Mouse (Mus musculus) CD4-positive, CD25-positive, alpha-beta regulatory T cell, adult 4 months (primary cell): ENCODE data around the gene Slc5a4b. TPM values are rescaled to one million over a fixed set of nuclear protein-coding genes. Genes with fewer than 3 reads are reported as not detected.

Source experiments
- ATAC-seq: one replicate; pipeline ENCODE4 v1.8.0; 2017
- polyA plus RNA-seq, 2 experiments: library from polyadenylated mRNA; unstranded; fragments of 100-300 nt; shearing (Covaris generic); gene quantifications; one replicate each; pipeline ENCODE4 v1.2.1; 2017

Gene Slc5a4b
- polyA plus RNA-seq, 2 experiments from 2014 or later = 0.09 TPM; not detected in 1

- ATAC-seq = no peak
Observed at GRCm38 (mm10) chr10:76035277-76035676, 75.5 kb downstream of the Slc5a4b start.

DNA sequence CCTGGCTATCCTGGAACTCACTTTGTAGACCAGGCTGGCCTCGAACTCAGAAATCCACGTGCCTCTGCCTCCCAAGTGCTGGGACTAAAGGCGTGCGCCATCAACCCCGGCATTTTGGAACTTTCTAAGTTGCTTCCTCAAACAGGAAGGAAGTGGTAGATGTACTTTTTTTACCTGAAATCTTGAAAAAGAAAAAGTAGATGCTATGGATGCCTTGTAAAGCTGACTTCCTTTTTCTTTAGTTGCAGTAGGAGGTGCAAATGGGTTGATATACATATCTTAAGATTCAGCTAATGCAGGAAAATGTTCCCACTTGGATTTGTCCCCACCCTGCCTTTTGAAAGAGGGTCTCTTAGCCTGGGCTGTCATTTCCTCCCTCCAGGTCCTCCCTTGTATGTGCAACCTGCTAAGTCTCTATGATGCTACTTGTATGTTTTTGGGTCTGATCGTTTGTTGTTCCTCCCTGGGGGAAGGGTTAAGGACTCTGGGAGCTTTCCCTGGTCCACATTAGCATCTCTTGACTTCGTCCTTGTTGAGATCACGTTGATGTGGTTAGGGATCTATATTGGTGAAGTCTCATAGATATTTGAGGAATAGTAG lies 76.7 kb downstream of the Slc5a4b start:
- ATAC-seq = peak; percentile 26

GRCm38 (mm10) chr10:76033119-76033455 lies 77.7 kb downstream of the Slc5a4b start:
- peak; percentile 6 for ATAC-seq

DNA sequence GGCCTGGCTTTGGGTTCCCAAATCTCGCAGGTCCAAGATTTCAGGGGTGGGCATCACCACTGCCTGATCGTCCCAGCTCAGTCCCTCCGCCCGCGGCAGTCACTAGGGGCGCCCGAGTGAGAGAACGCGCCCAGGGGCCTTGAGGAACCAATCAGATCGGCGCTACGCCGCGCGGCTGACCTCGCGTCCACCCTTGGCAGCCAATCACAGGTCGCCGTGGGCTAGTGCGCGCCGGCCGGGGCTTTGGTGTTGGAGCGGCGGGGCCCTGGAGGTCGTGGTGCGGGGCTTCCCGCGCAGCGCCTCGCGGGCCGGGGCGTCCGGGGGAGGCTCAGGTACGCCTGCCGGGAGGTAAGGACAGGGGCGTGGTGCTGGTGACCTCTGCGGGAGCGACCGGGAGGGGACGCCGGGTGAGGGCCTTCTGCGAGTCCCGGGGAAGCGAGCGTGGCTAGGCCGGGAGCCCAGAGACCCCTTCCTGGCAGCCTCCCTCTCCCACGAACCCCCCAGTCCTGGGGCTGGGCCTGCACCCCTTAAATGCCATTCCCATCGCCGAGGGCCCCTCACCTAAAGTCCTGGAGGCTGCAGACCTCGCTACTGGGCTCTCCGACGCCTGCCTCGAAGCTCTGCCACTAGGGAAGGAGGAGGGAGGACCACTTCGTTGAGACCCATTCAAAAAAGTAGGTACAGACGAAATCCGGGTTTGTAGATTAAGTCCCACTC lies 78.2 kb downstream of the Slc5a4b start, which contains the start of gene Zfp280b:
Gene Zfp280b (plus strand): TSS at position 249 of the 717 bp plus-strand sequence.
- ATAC-seq = peak; percentile 91

GRCm38 (mm10) chr10:76031511-76032401 lies 79.0 kb downstream of the Slc5a4b start:
- ATAC-seq = no peak

- ATAC-seq = no peak
Observed at GRCm38 (mm10) chr10:76030496-76030895, 80.3 kb downstream of the Slc5a4b start.

- no peak for ATAC-seq
Observed at GRCm38 (mm10) chr10:76029276-76029675, 81.5 kb downstream of the Slc5a4b start.

GRCm38 (mm10) chr10:76028396-76028795 lies 82.4 kb downstream of the Slc5a4b start:
- ATAC-seq = no peak

DNA sequence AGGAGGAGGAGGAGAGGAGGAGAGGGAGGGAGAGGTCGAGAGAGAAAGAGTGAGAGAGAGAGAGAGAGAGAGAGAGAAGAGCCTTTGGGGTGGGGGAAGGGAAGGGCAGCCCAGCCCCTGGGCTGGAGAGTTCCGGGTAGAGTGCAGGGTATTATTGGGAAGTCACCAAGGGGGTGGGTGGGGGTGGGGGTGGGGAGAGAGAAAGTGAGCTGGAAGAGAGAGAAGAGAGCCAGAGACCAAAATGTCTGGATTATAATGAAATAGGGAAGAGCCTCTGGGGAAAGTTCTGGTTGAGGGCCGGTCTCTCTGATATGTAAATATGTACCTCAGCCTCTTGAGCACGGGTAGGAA lies 82.8 kb downstream of the Slc5a4b start:
- no peak for ATAC-seq

DNA sequence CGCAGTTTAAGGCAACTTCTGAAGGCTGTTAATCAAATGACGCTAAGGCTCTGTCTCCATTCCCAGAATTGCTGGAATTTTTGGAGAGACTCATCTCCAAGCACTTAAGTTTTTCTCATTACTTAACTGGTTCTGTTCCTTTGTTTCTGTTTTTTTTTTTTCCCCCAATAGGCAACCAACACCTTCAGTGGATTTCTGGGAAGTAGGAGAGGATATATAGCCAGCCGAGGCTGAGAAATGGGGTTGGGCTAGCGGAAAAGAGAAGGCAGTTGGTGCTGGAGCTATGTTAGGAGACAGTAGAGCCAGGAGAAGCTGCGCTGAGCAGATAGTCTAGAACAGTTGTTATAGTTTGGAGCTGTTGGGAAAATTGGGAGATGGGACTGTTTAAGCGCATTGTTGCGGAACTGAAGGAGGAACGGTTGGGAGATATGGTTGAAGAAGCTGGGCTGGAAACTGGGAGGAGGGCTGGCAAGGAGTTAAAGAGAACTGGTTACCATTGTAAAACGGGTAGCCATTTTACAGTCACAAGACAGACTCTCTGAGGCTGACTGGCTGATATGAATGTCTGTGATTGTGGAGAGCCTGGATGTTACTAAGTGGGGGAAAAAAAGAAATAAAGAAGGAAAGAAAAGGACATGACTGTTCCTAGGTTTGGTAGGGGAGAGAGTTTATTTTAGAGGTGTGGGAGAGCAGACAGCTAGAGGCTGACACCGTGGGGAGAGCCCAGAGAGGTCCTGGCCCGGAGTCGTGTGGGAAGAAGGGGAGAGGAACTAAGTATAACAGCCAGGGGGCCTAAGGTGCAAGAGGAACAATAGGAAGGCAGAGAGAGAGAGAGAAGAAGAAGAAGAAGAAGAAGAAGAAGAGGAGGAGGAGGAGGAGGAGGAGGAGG lies 83.4 kb downstream of the Slc5a4b start:
- ATAC-seq = no peak

GRCm38 (mm10) chr10:76025470-76026190 lies 85.1 kb downstream of the Slc5a4b start:
- ATAC-seq = no peak

DNA sequence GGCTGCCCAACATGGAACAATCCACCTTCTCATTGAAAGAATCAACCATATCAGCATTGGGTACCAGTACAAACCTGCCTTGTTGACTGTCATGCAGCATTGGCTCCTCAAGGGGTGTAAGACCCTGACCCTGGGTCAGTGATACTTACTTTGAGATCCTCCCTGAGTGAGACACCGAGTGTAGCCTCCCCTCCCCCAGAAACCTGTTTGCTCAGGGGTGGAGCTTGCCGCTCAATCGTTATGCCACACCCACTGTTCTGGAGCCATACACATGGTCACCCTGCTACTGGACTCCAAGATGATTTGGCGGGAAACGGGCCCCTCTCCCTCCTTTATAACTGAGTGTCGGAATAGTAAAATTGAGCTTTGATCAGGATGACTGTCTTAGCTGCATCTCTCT lies 86.8 kb downstream of the Slc5a4b start:
- ATAC-seq = no peak

GRCm38 (mm10) chr10:76021728-76022127 lies 89.0 kb downstream of the Slc5a4b start:
- ATAC-seq = no peak

- no peak for ATAC-seq
Observed at GRCm38 (mm10) chr10:76016886-76017285, 93.9 kb downstream of the Slc5a4b start.

DNA sequence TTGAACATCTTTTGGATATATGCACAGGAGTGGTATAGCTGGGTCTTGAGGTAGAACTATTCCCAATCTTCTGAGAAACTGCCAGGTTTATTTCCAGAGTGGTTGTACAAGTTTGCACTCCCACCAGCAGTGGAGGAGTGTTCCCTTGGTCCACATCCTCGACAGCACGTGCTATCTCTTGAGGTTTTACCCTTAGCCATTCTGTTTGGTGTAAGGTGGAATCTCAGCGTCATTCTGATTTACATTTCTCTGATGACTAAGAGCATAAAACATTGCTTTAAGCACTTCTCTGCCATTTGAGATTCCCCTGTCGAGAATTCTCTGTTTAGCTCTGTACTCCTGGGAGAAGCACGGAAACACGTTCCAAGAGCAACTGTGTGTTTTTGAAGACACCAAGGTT lies 97.8 kb downstream of the Slc5a4b start:
- ATAC-seq = no peak

GRCm38 (mm10) chr10:76009812-76010211 lies 100.9 kb downstream of the Slc5a4b start:
- no peak for ATAC-seq

Other genes starting within 250 kb of the Slc5a4b start
- gene Derl3, start 217.5 kb downstream of the Slc5a4b start, polyA plus RNA-seq = 1 to 10 TPM; 1.0 to 2.8 TPM
- 100 to 1,000 TPM in 1 of 2 experiments, 10 to 100 TPM in 1; 98.5 to 160 TPM for gene Smarcb1, start 189.3 kb downstream of the Slc5a4b start, polyA plus RNA-seq
- gene Chchd10, start 177.8 kb downstream of the Slc5a4b start, polyA plus RNA-seq = 10 to 100 TPM; 15.3 to 18.3 TPM
- 10 to 100 TPM in 1 of 2 experiments, 1 to 10 TPM in 1; 6.1 to 11.8 TPM for gene Mmp11, start 174.5 kb downstream of the Slc5a4b start, polyA plus RNA-seq
- under 1 TPM in 1 of 2 experiments, not detected in 1; 0.27 TPM for gene Gm867, start 170.3 kb downstream of the Slc5a4b start, polyA plus RNA-seq
- gene Vpreb3, start 167.9 kb downstream of the Slc5a4b start, polyA plus RNA-seq = 1 to 10 TPM; 1.3 to 2.1 TPM
- gene Gm5134, start 156.4 kb downstream of the Slc5a4b start, polyA plus RNA-seq = 1 to 10 TPM in 1 of 2 experiments, under 1 TPM in 1; 0.55 to 1.1 TPM
- gene Zfp280b, start 78.3 kb downstream of the Slc5a4b start, polyA plus RNA-seq = 1 to 10 TPM; 9.6 to 9.7 TPM
- not detected for gene Slc5a4a, start 36.5 kb upstream of the Slc5a4b start, polyA plus RNA-seq
- gene Prmt2, start 126.9 kb upstream of the Slc5a4b start, polyA plus RNA-seq = 10 to 100 TPM; 32.8 to 45.9 TPM
- gene S100b, start 142.9 kb upstream of the Slc5a4b start, polyA plus RNA-seq = not detected
- gene Dip2a, start 234.3 kb upstream of the Slc5a4b start, polyA plus RNA-seq = 1 to 10 TPM; 2.0 to 2.6 TPM